ENCODE assay signal across 22 mouse cellular contexts in the genomic region with DNA sequence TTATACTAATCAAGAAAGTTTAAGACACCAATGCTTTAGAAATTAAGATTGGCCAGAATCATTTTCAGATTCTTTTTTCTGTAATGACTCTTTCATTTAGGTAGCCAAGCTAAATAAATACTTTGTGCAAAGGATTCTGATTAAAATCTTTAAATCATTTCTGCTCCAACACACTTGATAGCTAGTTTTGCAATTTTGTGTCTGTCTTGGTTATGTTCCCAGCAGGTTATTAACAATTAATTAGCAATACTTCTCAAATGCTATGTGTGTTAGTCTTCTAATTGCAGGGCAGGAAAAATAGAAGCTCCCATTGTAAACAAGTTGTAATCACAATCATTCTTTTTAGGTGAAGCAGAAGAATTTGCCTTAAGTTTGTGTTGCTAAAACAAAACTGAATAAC.
"Had no signal": no experiment of that assay in that cellular context is flagged by ENCODE, and none has a peak within 500 bp of the region (broad histone marks: within the 10 kb centered on the region; RNA-seq: fewer than 3 reads in every experiment).

No protein-coding gene starts in this region.

- ATAC-seq: hindbrain, embryonic 16.5 days; hindbrain, postnatal 0 days; inflammation-experienced regulatory T-cells, adult 6 months; intestine, embryonic 15.5 days; intestine, embryonic 16.5 days; intestine, postnatal 0 days had no signal

- DNase-seq: heart, postnatal 10 days; heart, postnatal 14 days; heart, postnatal 36 days; heart, postnatal 4 days; kidney, adult 11 months; kidney, adult 18-20 months; kidney, adult 2 months; kidney, adult 8-10 months; kidney, adult 9 months; kidney, postnatal 10 days; kidney, postnatal 14 days; kidney, postnatal 25 days; kidney, postnatal 36 days; kidney, postnatal 4 days; layer of hippocampus, adult 9-11 months; layer of hippocampus, postnatal 36 days had no signal
